Mouse (Mus musculus) spleen, adult 2 months (tissue): ENCODE measurements around the gene Cat. TPM values are rescaled to one million over a fixed set of nuclear protein-coding genes. Genes with fewer than 3 reads are reported as not detected.

Experiments used
- DNase-seq, 2 experiments: peaks; one replicate each; pipeline versions ENCODE4 v3.0.0 to v3.0.0-alpha.2; 2012 to 2021; ENCODE audit warnings: low spot score in 2 of 2, low read depth in 1 of 2
- H3K27ac ChIP-seq: fragments of 200-500 bp; 2 replicates; pipeline ENCODE4 v1.5.1; 2012; ENCODE audit warnings: low read length, inconsistent platforms; ENCODE audit not compliant: insufficient read depth
- H3K27me3 ChIP-seq: fragments of 200-500 bp; 2 replicates; pipeline ENCODE4 v1.6.1; 2012; ENCODE audit warnings: mild to moderate bottlenecking, moderate library complexity, low read length, inconsistent platforms; ENCODE audit not compliant: control insufficient read depth, insufficient read depth
- H3K36me3 ChIP-seq: fragments of 200-500 bp; 2 replicates; pipeline ENCODE4 v1.6.1; 2012; ENCODE audit warnings: mild to moderate bottlenecking, low read length, inconsistent platforms; ENCODE audit not compliant: control insufficient read depth, insufficient read depth
- H3K4me1 ChIP-seq: fragments of 200-500 bp; 2 replicates; pipeline ENCODE4 v1.6.1; 2011; ENCODE audit warnings: inconsistent platforms; ENCODE audit not compliant: control insufficient read depth, insufficient read depth, insufficient read length
- H3K4me3 ChIP-seq: fragments of 200-500 bp; 2 replicates; pipeline ENCODE4 v1.5.1; 2011; ENCODE audit warnings: mild to moderate bottlenecking, inconsistent platforms; ENCODE audit not compliant: insufficient read depth, insufficient read length; ENCODE audit errors: extremely low read depth
- CTCF ChIP-seq: fragments of 200-500 bp; IDR thresholded peaks from 2 replicates; pipeline ENCODE4 v1.5.1; 2011; ENCODE audit warnings: mild to moderate bottlenecking, inconsistent platforms; ENCODE audit not compliant: insufficient read depth, insufficient read length, insufficient replicate concordance; ENCODE audit errors: extremely low read depth
- POLR2A ChIP-seq: fragments of 200-500 bp; IDR thresholded peaks from 2 replicates; pipeline ENCODE4 v1.6.1; 2011; ENCODE audit warnings: low read depth, low read length, inconsistent platforms
- WGBS: fragments of 180-500 bp; shearing (Covaris S2); methylation state at CpG from one replicate; pipeline ENCODE4 v1.1.7; 2018; 5-methylcytosine and 5-hydroxymethylcytosine counted together
- polyA plus RNA-seq: library from polyadenylated mRNA; depleted of rRNA; stranded (reverse); fragments of >200 nt; gene quantifications from 2 replicates; pipeline ENCODE4 v1.2.3, GENCODE M21; 2012

Gene Cat
- polyA plus RNA-seq, 1 experiment, result 62.9 TPM

- no peak for TF ChIP-seq POLR2A
- TF ChIP-seq CTCF, result no peak
- DNase-seq, result no peak
- no peaks in the 10 kb centered on the region for H3K27me3 ChIP-seq
- H3K4me3 ChIP-seq, result peak overlapping the region; percentile 99
- no peaks in the 10 kb centered on the region; the same call in 1 of the 2 replicates for H3K36me3 ChIP-seq
- no peak overlapping the region for H3K27ac ChIP-seq
- WGBS, result 28% methylated on average over 5 of the region's 5 CpGs
- H3K4me1 ChIP-seq, result peaks cover 6% of the 10 kb centered on the region
These were observed 907 bp downstream of the Cat start for GRCm38 (mm10) chr2:103483986-103484520.

- WGBS, result 43% methylated on average over 7 of the region's 7 CpGs
- TF ChIP-seq POLR2A (no peak), CTCF (no peak)
- DNase-seq, result no peak
- H3K36me3 ChIP-seq, result no peaks in the 10 kb centered on the region; the same call in 1 of the 2 replicates
- H3K4me3 ChIP-seq, result peak overlapping the region; percentile 99
- no peaks in the 10 kb centered on the region for H3K27me3 ChIP-seq
- no peak overlapping the region for H3K27ac ChIP-seq
- H3K4me1 ChIP-seq, result peaks cover 6% of the 10 kb centered on the region; the same call in 1 of the 2 replicates
These were observed 1.5 kb downstream of the Cat start for GRCm38 (mm10) chr2:103483289-103483985.

GRCm38 (mm10) chr2:103481314-103482231, 3.4 kb downstream of the Cat start:
- no peak for DNase-seq
- Histone ChIP-seq H3K27ac (no peak overlapping the region), H3K4me3 (no peak overlapping the region), H3K4me1 (peaks cover 6% of the 10 kb centered on the region; the same call in 1 of the 2 replicates), H3K36me3 (no peaks in the 10 kb centered on the region; the same call in 1 of the 2 replicates), H3K27me3 (no peaks in the 10 kb centered on the region)
- TF ChIP-seq CTCF (no peak), POLR2A (no peak)
- WGBS, result 90% methylated on average over 11 of the region's 11 CpGs

- H3K4me3 ChIP-seq, result no peak overlapping the region
- DNase-seq, result no peak
- H3K4me1 ChIP-seq, result peaks cover 6% of the 10 kb centered on the region; the same call in 1 of the 2 replicates
- WGBS, result 91% methylated on average over 4 of the region's 4 CpGs
- no peak for TF ChIP-seq POLR2A
- no peak for TF ChIP-seq CTCF
- no peaks in the 10 kb centered on the region; the same call in 1 of the 2 replicates for H3K36me3 ChIP-seq
- H3K27ac ChIP-seq, result no peak overlapping the region
- H3K27me3 ChIP-seq, result no peaks in the 10 kb centered on the region
These were observed 4.1 kb downstream of the Cat start for GRCm38 (mm10) chr2:103480871-103481270.

GRCm38 (mm10) chr2:103480240-103480639, 4.7 kb downstream of the Cat start:
- Histone ChIP-seq H3K27me3 (no peaks in the 10 kb centered on the region), H3K4me1 (peaks cover 6% of the 10 kb centered on the region; the same call in 1 of the 2 replicates), H3K36me3 (no peaks in the 10 kb centered on the region; the same call in none of the 2 replicates), H3K27ac (no peak overlapping the region), H3K4me3 (no peak overlapping the region)
- WGBS, result 78% methylated on average over 8 of the region's 8 CpGs
- DNase-seq, result no peak
- TF ChIP-seq POLR2A (no peak), CTCF (no peak)

GRCm38 (mm10) chr2:103478326-103478725, 6.6 kb downstream of the Cat start:
- H3K4me3 ChIP-seq, result no peak overlapping the region
- H3K4me1 ChIP-seq, result peaks cover 6% of the 10 kb centered on the region; the same call in 1 of the 2 replicates
- no peak for DNase-seq
- TF ChIP-seq POLR2A, result no peak
- TF ChIP-seq CTCF, result no peak
- peaks cover 9% of the 10 kb centered on the region for H3K36me3 ChIP-seq
- WGBS, result over 99% methylated on average over 3 of the region's 3 CpGs
- no peaks in the 10 kb centered on the region for H3K27me3 ChIP-seq
- no peak overlapping the region for H3K27ac ChIP-seq

GRCm38 (mm10) chr2:103477456-103477855, 7.5 kb downstream of the Cat start:
- no peaks in the 10 kb centered on the region for H3K4me1 ChIP-seq
- no peak for TF ChIP-seq POLR2A
- TF ChIP-seq CTCF, result no peak
- 86% methylated on average over 4 of the region's 4 CpGs for WGBS
- no peak overlapping the region for H3K4me3 ChIP-seq
- peaks cover 15% of the 10 kb centered on the region for H3K36me3 ChIP-seq
- H3K27me3 ChIP-seq, result no peaks in the 10 kb centered on the region
- H3K27ac ChIP-seq, result no peak overlapping the region
- no peak for DNase-seq
